Mouse (Mus musculus) CD4-positive, CD25-positive, alpha-beta regulatory T cell, adult 4 months (primary cell): ENCODE results near the gene Kif21b. TPM values are rescaled to one million over a fixed set of nuclear protein-coding genes. Genes with fewer than 3 reads are reported as not detected.

Experiments
- ATAC-seq: one replicate; pipeline ENCODE4 v1.8.0; 2017
- polyA plus RNA-seq, 2 experiments: library from polyadenylated mRNA; unstranded; fragments of 100-300 nt; shearing (Covaris generic); gene quantifications; one replicate each; pipeline ENCODE4 v1.2.1; 2017

Kif21b gene
- polyA plus RNA-seq, 2 experiments from 2014 or later: 34.7 to 38.6 TPM

GRCm38 (mm10) chr1:136160297-136160696 is 29.1 kb downstream of the Kif21b start:
- no peak for ATAC-seq

- no peak for ATAC-seq
Measured at GRCm38 (mm10) chr1:136160930-136161329, 29.7 kb downstream of the Kif21b start.

GRCm38 (mm10) chr1:136161333-136161921 is 30.2 kb downstream of the Kif21b start:
- peak; percentile 27 for ATAC-seq

- ATAC-seq: no peak
Measured at GRCm38 (mm10) chr1:136165436-136165835, 34.2 kb downstream of the Kif21b start.

GRCm38 (mm10) chr1:136167657-136168056 is 36.5 kb downstream of the Kif21b start:
- ATAC-seq: no peak

GRCm38 (mm10) chr1:136170109-136170508 is 38.9 kb downstream of the Kif21b start:
- ATAC-seq: peak; percentile 69

GRCm38 (mm10) chr1:136172696-136173095 is 41.5 kb downstream of the Kif21b start:
- no peak for ATAC-seq

GRCm38 (mm10) chr1:136174101-136174606 is 43.0 kb downstream of the Kif21b start:
- peak; percentile 77 for ATAC-seq

- peak; percentile 37 for ATAC-seq
Measured at GRCm38 (mm10) chr1:136175183-136175582, 44.0 kb downstream of the Kif21b start.

GRCm38 (mm10) chr1:136177085-136177484 is 45.9 kb downstream of the Kif21b start:
- no peak for ATAC-seq

- ATAC-seq: no peak
Measured at GRCm38 (mm10) chr1:136178741-136179140, 47.6 kb downstream of the Kif21b start.

GRCm38 (mm10) chr1:136179511-136180001 is 48.4 kb downstream of the Kif21b start:
- ATAC-seq: no peak

GRCm38 (mm10) chr1:136190033-136190432 is 58.8 kb downstream of the Kif21b start:
- no peak for ATAC-seq

- ATAC-seq: peak; percentile 65
Measured at GRCm38 (mm10) chr1:136212803-136213202, 81.6 kb downstream of the Kif21b start, which contains the start of gene Mroh3. Gene Mroh3, minus strand, starts transcription at chr1:136212828.

GRCm38 (mm10) chr1:136214304-136214703 is 83.1 kb downstream of the Kif21b start:
- ATAC-seq: no peak

- ATAC-seq: no peak
Measured at GRCm38 (mm10) chr1:136220037-136220871, 89.1 kb downstream of the Kif21b start.

GRCm38 (mm10) chr1:136222386-136222785 is 91.2 kb downstream of the Kif21b start:
- no peak for ATAC-seq

GRCm38 (mm10) chr1:136223758-136224342 is 92.7 kb downstream of the Kif21b start:
- no peak for ATAC-seq

- no peak for ATAC-seq
Measured at GRCm38 (mm10) chr1:136225846-136226245, 94.7 kb downstream of the Kif21b start.

GRCm38 (mm10) chr1:136226626-136227025 is 95.4 kb downstream of the Kif21b start:
- ATAC-seq: no peak
